Mouse (Mus musculus) forebrain, embryonic 13.5 days (tissue): ENCODE data around the gene Gm5460. TPM values are rescaled to one million over a fixed set of nuclear protein-coding genes. Genes with fewer than 3 reads are reported as not detected.
A peak's percentile ranks its signal among the peaks of the same experiment; 100 is the strongest.

Experiments
- ATAC-seq: fragments of 200-750 bp; cut with Nextera tagmentation; 2 replicates; pipeline ENCODE4 v1.8.0; 2017
- H3K27ac ChIP-seq: fragments of 300-500 bp; sonication (generic); 2 replicates; pipeline ENCODE4 v1.5.1; 2015; ENCODE audit warnings: inconsistent platforms, mild to moderate bottlenecking, moderate library complexity
- H3K27me3 ChIP-seq: fragments of 300-500 bp; sonication (generic); 2 replicates; pipeline ENCODE4 v1.6.1; 2015; ENCODE audit warnings: mild to moderate bottlenecking, inconsistent platforms
- H3K36me3 ChIP-seq: fragments of 300-500 bp; sonication (generic); 2 replicates; pipeline ENCODE4 v1.6.1; 2015; ENCODE audit warnings: mild to moderate bottlenecking, inconsistent platforms; ENCODE audit not compliant: poor library complexity, severe bottlenecking
- H3K4me1 ChIP-seq: fragments of 300-500 bp; sonication (generic); 2 replicates; pipeline ENCODE4 v1.6.1; 2015; ENCODE audit warnings: inconsistent platforms
- H3K4me2 ChIP-seq: fragments of 300-500 bp; sonication (generic); 2 replicates; pipeline ENCODE4 v1.6.1; 2015; ENCODE audit warnings: inconsistent platforms, mild to moderate bottlenecking, moderate library complexity
- H3K4me3 ChIP-seq: fragments of 300-500 bp; sonication (generic); 2 replicates; pipeline ENCODE4 v1.5.1; 2015; ENCODE audit warnings: mild to moderate bottlenecking, inconsistent platforms
- H3K9ac ChIP-seq: fragments of 300-500 bp; sonication (generic); 2 replicates; pipeline ENCODE4 v1.6.1; 2015; ENCODE audit warnings: mild to moderate bottlenecking, inconsistent platforms
- H3K9me3 ChIP-seq: fragments of 300-500 bp; sonication (generic); replicated peaks from 2 replicates; pipeline ENCODE4 v1.6.1; 2016; ENCODE audit warnings: inconsistent platforms
- WGBS: fragments of 180-500 bp; shearing (Covaris S2); methylation state at CpG from one replicate; pipeline ENCODE4 v1.1.7; 2015; 5-methylcytosine and 5-hydroxymethylcytosine counted together
- polyA plus RNA-seq: library from polyadenylated mRNA; unstranded; fragments of >200 nt; fragmentation: Nextera tagmentation; extraction: Ambion mirVana; gene quantifications from 2 replicates; pipeline ENCODE4 v1.2.1, GENCODE M21; 2015

Gm5460 gene
- polyA plus RNA-seq, 1 experiment from 2014 or later = not detected

DNA sequence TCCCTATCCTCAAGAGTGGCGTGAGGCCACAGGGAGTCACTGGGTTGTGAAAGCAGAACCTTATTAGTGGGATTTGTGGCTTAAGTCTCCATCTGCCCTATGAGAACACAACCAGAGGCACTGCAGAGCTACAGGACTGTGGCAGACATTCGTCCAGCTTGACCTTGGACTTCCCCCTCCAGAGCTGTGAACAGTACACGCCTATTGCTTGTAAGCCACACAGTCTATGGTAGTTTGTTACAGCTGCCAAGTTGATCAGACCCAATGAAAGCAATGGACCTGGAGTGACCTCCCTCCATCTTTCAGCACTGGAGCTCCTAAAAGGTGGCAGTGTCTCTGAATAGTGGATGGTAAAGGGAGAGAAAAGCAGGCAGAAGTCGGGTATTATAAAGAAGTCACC lies 61.7 kb downstream of the Gm5460 start:
- H3K4me1 ChIP-seq = no peaks in the 10 kb centered on the region
- 74% methylated on average over 4 of the region's 4 CpGs for WGBS
- H3K27me3 ChIP-seq = peaks cover 5% of the 10 kb centered on the region; the same call in 1 of the 2 replicates
- no peak overlapping the region for H3K9ac ChIP-seq
- no peak for ATAC-seq
- H3K27ac ChIP-seq = no peak overlapping the region
- H3K36me3 ChIP-seq = no peaks in the 10 kb centered on the region
- H3K9me3 ChIP-seq = no peaks in the 10 kb centered on the region
- no peak overlapping the region for H3K4me2 ChIP-seq
- H3K4me3 ChIP-seq = no peak overlapping the region

DNA sequence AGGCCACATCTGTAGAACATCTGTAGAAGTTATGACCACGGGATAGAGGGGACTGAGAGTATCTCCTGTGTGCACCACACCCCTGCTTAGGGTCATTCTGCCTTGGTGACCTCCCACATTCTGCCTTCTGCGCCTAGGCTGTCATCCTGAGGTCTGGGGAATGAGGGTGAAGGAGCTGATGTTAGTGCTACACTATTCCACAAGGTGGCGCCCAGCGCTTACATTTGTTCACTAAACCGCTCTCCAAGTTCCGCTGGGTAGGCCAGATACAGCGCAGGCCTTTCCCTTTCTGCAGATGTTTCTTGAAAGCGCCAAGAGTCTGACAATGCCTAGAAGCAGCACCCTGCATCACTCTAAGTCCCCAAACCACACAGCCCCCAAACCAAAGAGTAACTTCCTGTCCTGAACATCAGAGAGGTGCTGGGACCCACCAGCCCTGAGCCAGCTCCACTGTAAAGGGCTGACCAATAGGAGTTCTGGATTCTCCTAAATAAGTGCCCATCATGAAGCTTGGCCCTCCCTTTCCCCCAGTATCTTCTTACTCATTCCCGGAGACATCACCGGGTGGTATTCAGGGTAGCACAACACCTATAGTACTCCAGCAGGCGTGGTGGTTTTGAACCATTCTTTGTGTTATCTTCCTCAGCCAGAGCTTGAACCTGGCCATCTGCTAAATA lies 63.9 kb downstream of the Gm5460 start:
- H3K9me3 ChIP-seq = no peaks in the 10 kb centered on the region
- H3K27me3 ChIP-seq = peaks cover 5% of the 10 kb centered on the region; the same call in 1 of the 2 replicates
- peak; percentile 87 for ATAC-seq
- 11% methylated on average over 11 of the region's 11 CpGs for WGBS
- no peak overlapping the region for H3K27ac ChIP-seq
- no peaks in the 10 kb centered on the region for H3K36me3 ChIP-seq
- no peak overlapping the region for H3K4me2 ChIP-seq
- H3K9ac ChIP-seq = no peak overlapping the region
- no peaks in the 10 kb centered on the region for H3K4me1 ChIP-seq
- H3K4me3 ChIP-seq = no peak overlapping the region

GRCm38 (mm10) chr14:34085731-34086130 lies 69.2 kb downstream of the Gm5460 start, which contains the start of gene Anxa8:
Gene Anxa8 (plus strand): TSS chr14:34085981.
- Histone ChIP-seq H3K4me2 (no peak within 1 kb of the TSS), H3K36me3 (no peaks in the 10 kb centered on the region), H3K27ac (no peak within 1 kb of the TSS), H3K9ac (no peak within 1 kb of the TSS), H3K9me3 (no peaks in the 10 kb centered on the region), H3K4me1 (no peaks in the 10 kb centered on the region), H3K27me3 (0 out of 2 replicates have a peak, but pooled peaks cover 5% of the 10 kb centered on the region), H3K4me3 (no peak within 1 kb of the TSS)
- WGBS = 69% methylated on average over 4 of the region's 4 CpGs
- no peak for ATAC-seq

DNA sequence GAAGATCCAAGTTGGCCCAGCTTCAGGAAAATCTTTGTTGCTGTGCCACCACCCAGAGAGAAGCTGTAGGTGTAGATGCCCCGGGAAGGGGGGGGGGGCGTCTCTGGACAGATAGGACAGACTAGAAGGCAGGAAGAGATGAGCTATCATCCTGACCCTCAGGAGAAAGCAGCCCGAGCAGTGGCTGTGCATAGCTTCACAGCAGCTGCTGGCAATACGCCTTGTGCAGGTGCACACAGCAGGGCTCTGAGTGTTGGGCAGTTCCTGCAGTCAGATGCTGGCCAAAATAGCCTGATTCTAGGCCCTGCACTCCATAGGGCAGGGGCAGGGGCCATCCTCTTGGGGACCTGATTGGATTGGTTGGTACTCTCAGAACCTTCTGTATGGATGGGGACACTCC lies 70.2 kb downstream of the Gm5460 start:
- no peaks in the 10 kb centered on the region for H3K9me3 ChIP-seq
- no peak overlapping the region for H3K9ac ChIP-seq
- no peaks in the 10 kb centered on the region for H3K4me1 ChIP-seq
- 0 out of 2 replicates have a peak, but pooled peaks cover 3% of the 10 kb centered on the region for H3K27me3 ChIP-seq
- no peak for ATAC-seq
- H3K4me3 ChIP-seq = no peak overlapping the region
- H3K36me3 ChIP-seq = no peaks in the 10 kb centered on the region
- H3K27ac ChIP-seq = no peak overlapping the region
- H3K4me2 ChIP-seq = no peak overlapping the region
- 64% methylated on average over 4 of the region's 4 CpGs for WGBS

- 80% methylated on average over 2 of the region's 2 CpGs for WGBS
- no peak overlapping the region for H3K4me2 ChIP-seq
- no peaks in the 10 kb centered on the region for H3K4me1 ChIP-seq
- no peak for ATAC-seq
- no peak overlapping the region for H3K4me3 ChIP-seq
- H3K9ac ChIP-seq = no peak overlapping the region
- H3K36me3 ChIP-seq = no peaks in the 10 kb centered on the region
- no peak overlapping the region for H3K27ac ChIP-seq
- 0 out of 2 replicates have a peak, but pooled peaks cover 3% of the 10 kb centered on the region for H3K27me3 ChIP-seq
- H3K9me3 ChIP-seq = no peaks in the 10 kb centered on the region
Observed at GRCm38 (mm10) chr14:34087856-34088398, 71.4 kb downstream of the Gm5460 start.

DNA sequence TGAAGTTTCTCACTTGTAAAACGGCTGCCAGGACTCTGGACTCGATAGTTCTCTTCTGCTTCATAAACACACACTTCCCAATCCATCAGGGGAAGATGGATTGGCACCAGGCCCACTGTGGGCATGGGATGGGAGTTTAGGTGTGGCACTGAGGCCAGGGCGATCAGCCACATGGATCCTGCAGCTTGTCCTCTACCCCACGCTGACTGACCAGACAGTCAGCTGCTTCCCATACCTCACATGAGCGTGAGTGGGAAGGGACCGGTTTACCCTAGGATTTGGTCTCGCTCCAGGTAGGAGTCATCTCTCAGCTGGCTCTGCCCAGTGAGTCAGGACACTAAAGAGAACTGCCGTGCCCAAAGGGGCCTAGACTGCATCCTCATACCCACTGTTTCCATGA lies 73.2 kb downstream of the Gm5460 start:
- WGBS = 94% methylated on average over 8 of the region's 8 CpGs
- H3K27me3 ChIP-seq = no peaks in the 10 kb centered on the region
- H3K9me3 ChIP-seq = no peaks in the 10 kb centered on the region
- H3K36me3 ChIP-seq = no peaks in the 10 kb centered on the region
- no peaks in the 10 kb centered on the region for H3K4me1 ChIP-seq
- H3K9ac ChIP-seq = no peak overlapping the region
- no peak overlapping the region for H3K27ac ChIP-seq
- ATAC-seq = no peak
- H3K4me3 ChIP-seq = no peak overlapping the region
- H3K4me2 ChIP-seq = no peak overlapping the region

DNA sequence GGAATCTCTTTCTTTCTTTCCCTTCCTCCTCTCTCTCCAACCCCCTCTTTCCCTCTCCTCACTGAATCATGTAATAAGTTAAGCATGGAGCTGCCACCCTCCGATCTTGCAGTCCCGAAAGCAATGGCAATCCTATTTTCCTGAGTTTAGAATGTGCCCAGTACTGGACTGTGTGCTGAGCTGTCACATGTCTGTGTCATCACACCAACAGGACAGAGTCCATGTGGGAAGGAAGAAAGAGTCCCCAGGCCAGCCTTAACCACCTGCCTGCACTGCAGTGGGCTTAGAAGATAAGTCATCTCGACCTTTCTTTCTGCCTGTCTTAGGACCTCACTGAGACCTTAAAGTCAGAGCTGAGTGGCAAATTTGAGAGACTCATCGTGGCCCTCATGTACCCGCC lies 74.9 kb downstream of the Gm5460 start:
- ATAC-seq = no peak
- no peak overlapping the region for H3K27ac ChIP-seq
- no peaks in the 10 kb centered on the region for H3K27me3 ChIP-seq
- H3K4me3 ChIP-seq = no peak overlapping the region
- no peak overlapping the region for H3K9ac ChIP-seq
- H3K36me3 ChIP-seq = no peaks in the 10 kb centered on the region
- H3K4me1 ChIP-seq = no peaks in the 10 kb centered on the region
- H3K9me3 ChIP-seq = no peaks in the 10 kb centered on the region
- H3K4me2 ChIP-seq = no peak overlapping the region
- 80% methylated on average over 5 of the region's 5 CpGs for WGBS

DNA sequence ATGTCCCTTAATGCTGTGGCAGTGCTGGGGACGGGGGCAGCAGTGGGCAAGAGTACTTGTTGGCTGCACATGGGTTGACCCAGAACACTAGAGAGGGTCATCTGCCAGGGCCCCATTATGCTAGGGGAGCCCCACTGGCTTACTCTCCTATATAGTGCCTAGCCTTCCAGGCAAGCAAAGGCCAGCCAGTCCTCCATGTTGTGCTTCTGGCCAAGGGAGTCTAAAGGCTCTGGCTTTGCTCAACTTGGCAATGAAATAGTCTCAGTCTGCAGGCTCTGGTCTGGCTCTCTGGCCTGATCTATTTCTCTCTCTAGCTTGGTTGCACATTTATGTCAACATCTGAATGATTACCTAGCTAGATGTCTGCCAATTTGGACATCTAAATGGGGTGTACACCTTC lies 76.3 kb downstream of the Gm5460 start:
- Histone ChIP-seq H3K27ac (no peak overlapping the region), H3K9me3 (no peaks in the 10 kb centered on the region), H3K4me1 (no peaks in the 10 kb centered on the region), H3K4me2 (no peak overlapping the region), H3K9ac (no peak overlapping the region), H3K36me3 (no peaks in the 10 kb centered on the region), H3K27me3 (no peaks in the 10 kb centered on the region), H3K4me3 (no peak overlapping the region)
- 73% methylated on average over 1 of the region's 1 CpGs for WGBS
- no peak for ATAC-seq

GRCm38 (mm10) chr14:34096161-34096560 lies 79.6 kb downstream of the Gm5460 start:
- no peaks in the 10 kb centered on the region for H3K4me1 ChIP-seq
- no peaks in the 10 kb centered on the region for H3K36me3 ChIP-seq
- WGBS = 75% methylated on average over 5 of the region's 5 CpGs
- H3K4me2 ChIP-seq = no peak overlapping the region
- H3K9ac ChIP-seq = no peak overlapping the region
- no peak for ATAC-seq
- no peak overlapping the region for H3K27ac ChIP-seq
- H3K9me3 ChIP-seq = no peaks in the 10 kb centered on the region
- H3K4me3 ChIP-seq = no peak overlapping the region
- no peaks in the 10 kb centered on the region for H3K27me3 ChIP-seq

Other genes starting within 250 kb of the Gm5460 start
- 1.1 and 2.0 TPM in 2 replicates for gene Gdf10, start 93.2 kb upstream of the Gm5460 start, polyA plus RNA-seq
- gene Gdf2, start 75.7 kb upstream of the Gm5460 start, polyA plus RNA-seq = not detected in 2 replicates
- not detected in 2 replicates for gene Rbp3, start 62.8 kb upstream of the Gm5460 start, polyA plus RNA-seq
- gene Zfp488, start 38.0 kb upstream of the Gm5460 start, polyA plus RNA-seq = 0.12 TPM in 1 of 2 replicates, not detected in the other
- not detected in 2 replicates for gene Gm30083, start 1.6 kb upstream of the Gm5460 start, polyA plus RNA-seq
- not detected in 2 replicates for gene Antxrl, start 35.9 kb downstream of the Gm5460 start, polyA plus RNA-seq
- not detected in 2 replicates for gene Anxa8, start 69.2 kb downstream of the Gm5460 start, polyA plus RNA-seq
- gene A630023A22Rik, start 86.0 kb downstream of the Gm5460 start, polyA plus RNA-seq = not detected in 2 replicates
- 0.04 and 0.05 TPM in 2 replicates for gene Npy4r, start 135.7 kb downstream of the Gm5460 start, polyA plus RNA-seq
- 2.0 and 2.3 TPM in 2 replicates for gene Gprin2, start 184.9 kb downstream of the Gm5460 start, polyA plus RNA-seq
- 0.21 and 0.26 TPM in 2 replicates for gene Syt15, start 202.8 kb downstream of the Gm5460 start, polyA plus RNA-seq